Mouse (Mus musculus) limb, embryonic 12.5 days (tissue): ENCODE measurements around the gene Col10a1. TPM values are rescaled to one million over a fixed set of nuclear protein-coding genes. Genes with fewer than 3 reads are reported as not detected.
A peak's percentile ranks its signal among the peaks of the same experiment; 100 is the strongest.

Source experiments
- ATAC-seq: fragments of 200-750 bp; cut with Nextera tagmentation; 2 replicates; pipeline ENCODE4 v1.8.0; 2017; ENCODE audit warnings: low read depth, moderate TSS enrichment; ENCODE audit not compliant: insufficient number of reproducible peaks, insufficient read depth, low FRiP score, low TSS enrichment
- H3K27ac ChIP-seq: fragments of 300-500 bp; sonication (generic); 2 replicates; pipeline ENCODE4 v1.5.1; 2016; ENCODE audit warnings: mild to moderate bottlenecking, moderate library complexity
- H3K27me3 ChIP-seq: fragments of 300-500 bp; sonication (generic); 2 replicates; pipeline ENCODE4 v1.6.1; 2016; ENCODE audit warnings: mild to moderate bottlenecking, moderate library complexity
- H3K36me3 ChIP-seq: fragments of 300-500 bp; sonication (generic); 2 replicates; pipeline ENCODE4 v1.6.1; 2016; ENCODE audit warnings: mild to moderate bottlenecking, moderate library complexity
- H3K4me1 ChIP-seq: fragments of 300-500 bp; sonication (generic); replicated peaks from 2 replicates; pipeline ENCODE4 v1.6.1; 2016
- H3K4me2 ChIP-seq: fragments of 300-500 bp; sonication (generic); 2 replicates; pipeline ENCODE4 v1.6.1; 2016; ENCODE audit warnings: mild to moderate bottlenecking, moderate library complexity
- H3K4me3 ChIP-seq: fragments of 300-500 bp; sonication (generic); replicated peaks from 2 replicates; pipeline ENCODE4 v1.5.1; 2016; ENCODE audit warnings: mild to moderate bottlenecking
- H3K9ac ChIP-seq: fragments of 300-500 bp; sonication (generic); replicated peaks from 2 replicates; pipeline ENCODE4 v1.6.1; 2016; ENCODE audit warnings: mild to moderate bottlenecking, moderate library complexity
- H3K9me3 ChIP-seq: fragments of 300-500 bp; sonication (generic); 2 replicates; pipeline ENCODE4 v1.6.1; 2016; ENCODE audit warnings: mild to moderate bottlenecking, moderate library complexity
- WGBS: fragments of 180-500 bp; shearing (Covaris S2); methylation state at CpG from one replicate; pipeline ENCODE4 v1.1.7; 2016; 5-methylcytosine and 5-hydroxymethylcytosine counted together
- polyA plus RNA-seq: library from polyadenylated mRNA; unstranded; fragments of >200 nt; fragmentation: Nextera tagmentation; extraction: Ambion mirVana; gene quantifications from 2 replicates; pipeline ENCODE4 v1.2.1, GENCODE M21; 2016

Col10a1 gene
- polyA plus RNA-seq, result 0.42 and 0.56 TPM in 2 replicates

DNA sequence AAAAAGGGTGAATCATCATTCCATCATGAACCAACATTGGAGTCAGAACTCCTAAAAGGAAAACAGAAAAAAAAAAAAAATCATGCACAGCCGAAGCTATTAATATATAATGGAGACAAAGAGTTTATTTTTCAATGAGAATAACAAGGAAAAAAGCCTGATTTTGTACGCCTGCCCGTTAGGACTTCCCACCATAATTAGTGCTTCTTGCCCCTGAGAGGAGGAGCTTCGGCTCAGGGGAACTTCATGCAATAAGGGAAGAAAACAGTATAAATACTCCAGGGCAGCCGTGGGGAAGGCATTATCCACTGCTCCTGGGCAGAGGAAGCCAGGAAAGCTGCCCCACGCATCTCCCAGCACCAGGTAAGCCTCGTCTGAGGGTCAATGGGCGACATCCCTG is at the start of gene Col10a1:
TSS of gene Col10a1 (plus strand) at position 301 of the 400 bp plus-strand sequence.
- WGBS, result 74% methylated on average over 8 of the region's 8 CpGs
- no peak within 1 kb of the TSS for H3K4me3 ChIP-seq

GRCm38 (mm10) chr10:34341014-34341413 is 48.8 kb upstream of the Col10a1 start:
- H3K27ac ChIP-seq, result no peak overlapping the region
- no peak overlapping the region for H3K4me2 ChIP-seq
- no peaks in the 10 kb centered on the region for H3K36me3 ChIP-seq
- ATAC-seq, result no peak
- no peaks in the 10 kb centered on the region for H3K9me3 ChIP-seq
- no peak overlapping the region for H3K9ac ChIP-seq
- H3K4me3 ChIP-seq, result no peak overlapping the region
- no peaks in the 10 kb centered on the region for H3K27me3 ChIP-seq
- 65% methylated on average over 6 of the region's 6 CpGs for WGBS
- H3K4me1 ChIP-seq, result no peaks in the 10 kb centered on the region

More for the DNA sequence above, at the start of gene Col10a1:
- Histone ChIP-seq H3K4me2 (no peak within 1 kb of the TSS), H3K4me1 (no peaks in the 10 kb centered on the region), H3K9me3 (no peaks in the 10 kb centered on the region), H3K9ac (no peak within 1 kb of the TSS), H3K36me3 (peaks cover 6% of the 10 kb centered on the region; the same call in 1 of the 2 replicates), H3K27me3 (no peaks in the 10 kb centered on the region), H3K27ac (no peak within 1 kb of the TSS)
- ATAC-seq, result no peak

- Histone ChIP-seq H3K36me3 (no peaks in the 10 kb centered on the region), H3K4me1 (no peaks in the 10 kb centered on the region), H3K9ac (no peak overlapping the region), H3K9me3 (no peaks in the 10 kb centered on the region), H3K4me2 (no peak overlapping the region), H3K27ac (no peak overlapping the region), H3K4me3 (no peak overlapping the region), H3K27me3 (no peaks in the 10 kb centered on the region)
- ATAC-seq, result no peak
- 39% methylated on average over 1 of the region's 1 CpGs for WGBS
Measured at GRCm38 (mm10) chr10:34341886-34342285, 47.9 kb upstream of the Col10a1 start.

GRCm38 (mm10) chr10:34352166-34352565 is 37.6 kb upstream of the Col10a1 start:
- Histone ChIP-seq H3K4me3 (no peak overlapping the region), H3K27me3 (no peaks in the 10 kb centered on the region), H3K9ac (no peak overlapping the region), H3K36me3 (no peaks in the 10 kb centered on the region), H3K27ac (no peak overlapping the region), H3K9me3 (no peaks in the 10 kb centered on the region), H3K4me2 (no peak overlapping the region), H3K4me1 (no peaks in the 10 kb centered on the region)
- WGBS, result 80% methylated on average over 4 of the region's 4 CpGs
- no peak for ATAC-seq

GRCm38 (mm10) chr10:34358263-34358662 is 31.5 kb upstream of the Col10a1 start:
- WGBS, result 85% methylated on average over 3 of the region's 3 CpGs
- H3K4me2 ChIP-seq, result no peak overlapping the region
- ATAC-seq, result no peak

GRCm38 (mm10) chr10:34363756-34364155 is 26.0 kb upstream of the Col10a1 start:
- Histone ChIP-seq H3K27me3 (no peaks in the 10 kb centered on the region), H3K27ac (no peak overlapping the region), H3K9ac (no peak overlapping the region), H3K9me3 (no peaks in the 10 kb centered on the region), H3K4me3 (no peak overlapping the region), H3K36me3 (no peaks in the 10 kb centered on the region), H3K4me2 (no peak overlapping the region), H3K4me1 (no peaks in the 10 kb centered on the region)
- ATAC-seq, result no peak

More at GRCm38 (mm10) chr10:34358263-34358662, 31.5 kb upstream of the Col10a1 start:
- no peak overlapping the region for H3K9ac ChIP-seq
- H3K4me1 ChIP-seq, result no peaks in the 10 kb centered on the region
- H3K27me3 ChIP-seq, result no peaks in the 10 kb centered on the region
- H3K9me3 ChIP-seq, result no peaks in the 10 kb centered on the region
- H3K36me3 ChIP-seq, result no peaks in the 10 kb centered on the region
- H3K27ac ChIP-seq, result no peak overlapping the region
- H3K4me3 ChIP-seq, result no peak overlapping the region

DNA sequence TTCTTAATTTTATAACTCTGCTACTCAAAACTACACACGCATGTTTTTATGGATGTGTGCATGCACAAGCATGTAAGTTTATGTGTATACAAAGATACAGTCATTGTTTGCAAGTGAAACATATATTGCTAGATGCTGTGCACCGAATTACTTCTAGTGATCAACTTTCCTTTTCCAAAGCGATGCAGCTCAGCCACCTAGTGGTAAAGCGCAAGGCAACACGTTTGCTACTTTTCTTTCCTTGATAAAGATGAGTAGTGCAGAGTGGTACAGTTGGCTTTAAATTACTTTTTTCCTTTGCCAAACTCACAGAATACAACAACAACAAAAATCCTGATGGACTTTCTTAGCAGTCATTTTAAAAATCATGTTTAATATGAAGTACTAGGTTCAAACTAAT is 21.6 kb upstream of the Col10a1 start:
- Histone ChIP-seq H3K4me3 (no peak overlapping the region), H3K4me1 (no peaks in the 10 kb centered on the region), H3K27ac (no peak overlapping the region), H3K4me2 (no peak overlapping the region), H3K27me3 (no peaks in the 10 kb centered on the region), H3K9me3 (no peaks in the 10 kb centered on the region), H3K9ac (no peak overlapping the region), H3K36me3 (no peaks in the 10 kb centered on the region)
- no peak for ATAC-seq
- WGBS, result 75% methylated on average over 5 of the region's 5 CpGs

- Histone ChIP-seq H3K9ac (no peak overlapping the region), H3K9me3 (no peaks in the 10 kb centered on the region), H3K4me2 (no peak overlapping the region), H3K27ac (no peak overlapping the region), H3K4me3 (no peak overlapping the region), H3K4me1 (no peaks in the 10 kb centered on the region), H3K27me3 (no peaks in the 10 kb centered on the region), H3K36me3 (no peaks in the 10 kb centered on the region)
- 88% methylated on average over 7 of the region's 7 CpGs for WGBS
- ATAC-seq, result no peak
Measured at GRCm38 (mm10) chr10:34373332-34373731, 16.4 kb upstream of the Col10a1 start.

DNA sequence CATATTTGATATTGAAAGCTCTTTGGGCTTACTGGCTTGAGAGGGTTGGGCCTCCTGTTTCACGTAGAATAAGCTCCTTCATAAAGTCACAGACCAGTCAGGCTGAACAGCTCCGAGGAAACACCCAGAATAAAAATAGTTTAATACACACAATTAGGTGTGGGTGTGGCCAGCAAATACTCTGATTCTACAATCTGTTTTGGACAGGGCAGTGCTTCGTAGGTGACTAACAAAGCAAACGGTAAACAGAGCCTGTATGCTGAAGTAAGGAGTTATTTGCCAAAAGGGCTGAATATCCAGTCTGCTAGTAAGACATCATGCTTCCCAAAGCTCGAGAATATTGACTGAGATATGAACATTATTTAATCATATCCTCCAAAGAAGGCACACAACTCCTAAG is 4.1 kb upstream of the Col10a1 start:
- WGBS, result 82% methylated on average over 5 of the region's 5 CpGs
- no peaks in the 10 kb centered on the region for H3K4me1 ChIP-seq
- no peaks in the 10 kb centered on the region for H3K9me3 ChIP-seq
- no peak overlapping the region for H3K4me2 ChIP-seq
- H3K27ac ChIP-seq, result no peak overlapping the region
- no peaks in the 10 kb centered on the region for H3K27me3 ChIP-seq
- H3K36me3 ChIP-seq, result 0 out of 2 replicates have a peak, but pooled peaks cover 3% of the 10 kb centered on the region
- no peak overlapping the region for H3K9ac ChIP-seq
- no peak overlapping the region for H3K4me3 ChIP-seq
- no peak for ATAC-seq

DNA sequence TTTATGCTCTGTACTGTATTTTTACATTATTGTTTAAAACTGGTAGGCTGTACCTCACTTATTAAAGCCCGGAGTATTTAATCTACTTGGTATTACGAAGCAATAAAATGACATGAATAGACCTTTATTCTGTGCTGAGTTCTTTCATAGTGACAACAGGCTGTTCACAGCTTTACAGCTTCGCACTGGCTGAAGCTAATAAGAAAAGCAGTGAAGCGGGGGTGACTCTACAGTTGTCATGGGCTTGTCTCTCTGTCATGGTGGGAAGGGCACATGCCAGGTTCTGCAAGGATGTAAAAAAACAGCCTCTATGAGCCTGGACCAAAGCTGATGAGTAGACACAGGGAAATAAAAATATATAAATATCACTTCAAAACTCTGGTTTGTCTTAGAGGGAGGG is 7.2 kb downstream of the Col10a1 start:
- Histone ChIP-seq H3K4me2 (no peak overlapping the region), H3K36me3 (peaks cover 18% of the 10 kb centered on the region), H3K9ac (no peak overlapping the region), H3K9me3 (no peaks in the 10 kb centered on the region), H3K4me1 (peaks cover 3% of the 10 kb centered on the region; the same call in 1 of the 2 replicates), H3K27me3 (no peaks in the 10 kb centered on the region), H3K27ac (no peak overlapping the region), H3K4me3 (no peak overlapping the region)
- WGBS, result 76% methylated on average over 4 of the region's 4 CpGs
- ATAC-seq, result no peak

- no peak for ATAC-seq
- Histone ChIP-seq H3K4me2 (no peak overlapping the region), H3K4me1 (peaks cover 3% of the 10 kb centered on the region; the same call in 1 of the 2 replicates), H3K9ac (no peak overlapping the region), H3K36me3 (peaks cover 35% of the 10 kb centered on the region), H3K27ac (no peak overlapping the region), H3K4me3 (no peak overlapping the region), H3K9me3 (no peaks in the 10 kb centered on the region), H3K27me3 (no peaks in the 10 kb centered on the region)
Measured at GRCm38 (mm10) chr10:34399267-34399666, 9.5 kb downstream of the Col10a1 start.

DNA sequence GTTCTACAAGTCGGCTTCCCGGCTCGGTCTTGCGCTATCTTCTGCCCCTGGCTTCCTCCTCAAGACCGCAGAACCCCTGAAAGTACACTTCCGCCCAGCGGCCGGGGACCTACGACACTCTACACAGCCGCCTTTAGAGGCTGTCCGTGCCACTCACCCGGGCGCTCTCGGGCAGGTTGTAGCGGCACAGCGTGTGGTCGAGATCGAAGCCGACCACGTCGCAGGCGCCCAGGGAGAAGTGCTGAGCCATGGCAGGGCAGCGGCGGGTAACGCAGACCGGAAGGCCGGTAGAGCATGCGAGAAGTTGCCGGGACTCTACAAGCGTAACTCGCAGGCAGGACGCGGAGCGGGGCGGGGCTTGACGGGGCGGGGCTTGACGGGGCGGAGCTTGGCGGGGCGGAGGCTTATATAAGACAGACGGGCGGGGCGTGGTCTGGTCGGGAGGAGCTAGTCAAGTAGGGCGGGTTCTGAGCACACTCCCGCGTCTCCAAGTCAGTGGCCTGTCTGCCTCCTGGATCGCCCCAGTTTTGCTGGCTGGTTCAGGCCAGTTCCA is 28.5 kb downstream of the Col10a1 start, which contains the start of gene Nt5dc1:
TSS of gene Nt5dc1 (minus strand) at position 349 of the 553 bp plus-strand sequence.
- Histone ChIP-seq H3K9ac (peak within 1 kb of the TSS; percentile 84), H3K27me3 (no peaks in the 10 kb centered on the region), H3K36me3 (no peaks in the 10 kb centered on the region), H3K4me3 (peak within 1 kb of the TSS; percentile 72), H3K4me1 (peaks cover 22% of the 10 kb centered on the region), H3K4me2 (peak within 1 kb of the TSS; percentile 57), H3K9me3 (no peaks in the 10 kb centered on the region), H3K27ac (peak within 1 kb of the TSS; percentile 81)
- under 1% methylated on average over 43 of the region's 49 CpGs for WGBS
- peak; percentile 98 for ATAC-seq
